Mouse (Mus musculus): ENCODE results near the gene Prkg1. TPM values are rescaled to one million over a fixed set of nuclear protein-coding genes. Genes with fewer than 3 reads are reported as not detected.

The Prkg1 gene
- total RNA-seq, 2 experiments from 2014 or later: not detected

- ATAC-seq (replicated peaks; ENCODE audit: low FRiP score, poor library complexity, severe bottlenecking): no peak
Observed at GRCm38 (mm10) chr19:31654022-31654421, 110.8 kb downstream of the Prkg1 start.

- ATAC-seq (replicated peaks; ENCODE audit: low FRiP score, poor library complexity, severe bottlenecking): no peak
Observed at GRCm38 (mm10) chr19:31650452-31650851, 114.4 kb downstream of the Prkg1 start.

GRCm38 (mm10) chr19:31647492-31647891 is 117.3 kb downstream of the Prkg1 start:
- ATAC-seq (replicated peaks; ENCODE audit: low FRiP score, poor library complexity, severe bottlenecking): no peak

GRCm38 (mm10) chr19:31630899-31631869 is 133.6 kb downstream of the Prkg1 start:
- ATAC-seq (replicated peaks; ENCODE audit: low FRiP score, poor library complexity, severe bottlenecking): no peak

GRCm38 (mm10) chr19:31621716-31622115 is 143.1 kb downstream of the Prkg1 start:
- ATAC-seq (replicated peaks; ENCODE audit: low FRiP score, poor library complexity, severe bottlenecking): no peak

GRCm38 (mm10) chr19:31616830-31617229 is 148.0 kb downstream of the Prkg1 start:
- no peak for ATAC-seq (replicated peaks; ENCODE audit: low FRiP score, poor library complexity, severe bottlenecking)

GRCm38 (mm10) chr19:31616159-31616558 is 148.7 kb downstream of the Prkg1 start:
- ATAC-seq (replicated peaks; ENCODE audit: low FRiP score, poor library complexity, severe bottlenecking): no peak

GRCm38 (mm10) chr19:31613146-31613545 is 151.7 kb downstream of the Prkg1 start:
- ATAC-seq (replicated peaks; ENCODE audit: low FRiP score, poor library complexity, severe bottlenecking): no peak

- ATAC-seq (replicated peaks; ENCODE audit: low FRiP score, poor library complexity, severe bottlenecking): no peak
Observed at GRCm38 (mm10) chr19:31602578-31602977, 162.3 kb downstream of the Prkg1 start.

GRCm38 (mm10) chr19:31594011-31594410 is 170.8 kb downstream of the Prkg1 start:
- ATAC-seq (replicated peaks; ENCODE audit: low FRiP score, poor library complexity, severe bottlenecking): no peak

GRCm38 (mm10) chr19:31590701-31591100 is 174.1 kb downstream of the Prkg1 start:
- no peak for ATAC-seq (replicated peaks; ENCODE audit: low FRiP score, poor library complexity, severe bottlenecking)

- no peak for ATAC-seq (replicated peaks; ENCODE audit: low FRiP score, poor library complexity, severe bottlenecking)
Observed at GRCm38 (mm10) chr19:31577092-31577491, 187.7 kb downstream of the Prkg1 start.

GRCm38 (mm10) chr19:31564329-31564728 is 200.5 kb downstream of the Prkg1 start:
- ATAC-seq (replicated peaks; ENCODE audit: low FRiP score, poor library complexity, severe bottlenecking): no peak

GRCm38 (mm10) chr19:31546063-31546462 is 218.8 kb downstream of the Prkg1 start:
- no peak for ATAC-seq (replicated peaks; ENCODE audit: low FRiP score, poor library complexity, severe bottlenecking)

- ATAC-seq (replicated peaks; ENCODE audit: low FRiP score, poor library complexity, severe bottlenecking): no peak
Observed at GRCm38 (mm10) chr19:31531249-31531740, 233.5 kb downstream of the Prkg1 start.

GRCm38 (mm10) chr19:31530616-31531015 is 234.2 kb downstream of the Prkg1 start:
- ATAC-seq (replicated peaks; ENCODE audit: low FRiP score, poor library complexity, severe bottlenecking): no peak

GRCm38 (mm10) chr19:31529890-31530289 is 234.9 kb downstream of the Prkg1 start:
- no peak for ATAC-seq (replicated peaks; ENCODE audit: low FRiP score, poor library complexity, severe bottlenecking)

- ATAC-seq (replicated peaks; ENCODE audit: low FRiP score, poor library complexity, severe bottlenecking): no peak
Observed at GRCm38 (mm10) chr19:31514490-31514889, 250.3 kb downstream of the Prkg1 start.

GRCm38 (mm10) chr19:31507831-31508230 is 257.0 kb downstream of the Prkg1 start:
- ATAC-seq (replicated peaks; ENCODE audit: low FRiP score, poor library complexity, severe bottlenecking): no peak

- ATAC-seq (replicated peaks; ENCODE audit: low FRiP score, poor library complexity, severe bottlenecking): no peak
Observed at GRCm38 (mm10) chr19:31506296-31506695, 258.5 kb downstream of the Prkg1 start.

- no peak for ATAC-seq (replicated peaks; ENCODE audit: low FRiP score, poor library complexity, severe bottlenecking)
Observed at GRCm38 (mm10) chr19:31505041-31505440, 259.8 kb downstream of the Prkg1 start.

Data from erythroid progenitor cell, adult 5-6 weeks (primary cell).